Mouse (Mus musculus): Measurements from ENCODE around the gene Cebpzos.

DNA sequence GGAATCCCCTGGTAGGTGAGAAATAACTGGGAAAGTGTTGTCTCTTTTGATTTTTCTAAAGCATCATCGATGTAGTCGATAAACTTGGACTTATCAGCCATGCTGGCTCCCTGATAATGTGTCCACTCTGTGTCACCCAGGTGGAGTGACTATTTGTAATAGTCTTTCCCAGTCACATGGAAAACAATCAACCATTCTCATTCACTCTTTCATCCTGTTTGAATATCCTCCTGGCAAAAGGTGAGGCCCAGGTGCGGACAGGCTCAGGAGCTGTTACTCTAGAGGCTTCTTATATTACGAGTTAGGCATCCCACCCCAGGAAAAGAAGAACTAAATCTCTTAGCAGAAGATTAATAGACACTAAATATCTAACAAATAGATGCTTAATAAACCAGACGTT, 9.4 kb upstream of the Cebpzos start, which contains the start of gene Sult6b1:
- no peak for TF ChIP-seq POLR2A (IDR thresholded peaks at IDR 0.05; ENCODE audit: low read depth, low read length)
- no peak for TF ChIP-seq CTCF (IDR thresholded peaks at IDR 0.05; ENCODE audit: borderline replicate concordance, insufficient read depth, low read length)

Data from embryonic fibroblast, embryonic 13.5 days (primary cell).